Mouse (Mus musculus) small intestine, adult 2 months (tissue): Measurements from ENCODE around the gene Olfr198. TPM values are rescaled to one million over a fixed set of nuclear protein-coding genes. Genes with fewer than 3 reads are reported as not detected.
"Not testable (repeated sequence)": the region's sequence is repeated elsewhere in the genome, so short reads cannot be mapped to it uniquely, and the experiment has no call there.

Source experiments
- H3K27ac ChIP-seq: fragments of 200-500 bp; 2 replicates; pipeline ENCODE4 v1.5.1; 2012; ENCODE audit warnings: low read depth, low read length, control low read depth, inconsistent platforms; ENCODE audit not compliant: insufficient read depth
- H3K27me3 ChIP-seq: fragments of 200-500 bp; 2 replicates; pipeline ENCODE4 v1.6.1; 2012; ENCODE audit warnings: mild to moderate bottlenecking, moderate library complexity, low read length, inconsistent platforms; ENCODE audit not compliant: control insufficient read depth, insufficient read depth
- H3K36me3 ChIP-seq: fragments of 200-500 bp; 2 replicates; pipeline ENCODE4 v1.6.1; 2012; ENCODE audit warnings: mild to moderate bottlenecking, low read length, control low read depth, inconsistent platforms; ENCODE audit not compliant: control insufficient read depth, insufficient read depth
- H3K4me1 ChIP-seq: fragments of 200-500 bp; 2 replicates; pipeline ENCODE4 v1.6.1; 2012; ENCODE audit warnings: low read length, inconsistent platforms, mixed read lengths; ENCODE audit not compliant: control insufficient read depth, insufficient read depth, insufficient read length
- H3K4me3 ChIP-seq: fragments of 200-500 bp; 2 replicates; pipeline ENCODE4 v1.5.1; 2012; ENCODE audit warnings: low read depth, mild to moderate bottlenecking, control low read depth, inconsistent platforms, low read length, moderate library complexity
- CTCF ChIP-seq: fragments of 200-500 bp; IDR thresholded peaks from 2 replicates; pipeline ENCODE4 v1.5.1; 2012; ENCODE audit warnings: low read depth, mild to moderate bottlenecking, control low read depth, inconsistent platforms, low read length, moderate library complexity, mixed read lengths; ENCODE audit not compliant: insufficient replicate concordance, insufficient read length; ENCODE audit errors: extremely low read depth
- POLR2A ChIP-seq: fragments of 200-500 bp; IDR thresholded peaks from 2 replicates; pipeline ENCODE4 v1.6.1; 2012; ENCODE audit warnings: low read depth, mild to moderate bottlenecking, control low read depth, inconsistent platforms, low read length, moderate library complexity
- WGBS: fragments of 180-500 bp; shearing (Covaris S2); methylation state at CpG from one replicate; pipeline ENCODE4 v1.1.7; 2018; 5-methylcytosine and 5-hydroxymethylcytosine counted together
- polyA plus RNA-seq: library from polyadenylated mRNA; depleted of rRNA; stranded (reverse); fragments of >200 nt; gene quantifications from 2 replicates; pipeline ENCODE4 v1.2.3, GENCODE M21; 2012; rRNA removed

Gene Olfr198
- not detected in 2 replicates for polyA plus RNA-seq

DNA sequence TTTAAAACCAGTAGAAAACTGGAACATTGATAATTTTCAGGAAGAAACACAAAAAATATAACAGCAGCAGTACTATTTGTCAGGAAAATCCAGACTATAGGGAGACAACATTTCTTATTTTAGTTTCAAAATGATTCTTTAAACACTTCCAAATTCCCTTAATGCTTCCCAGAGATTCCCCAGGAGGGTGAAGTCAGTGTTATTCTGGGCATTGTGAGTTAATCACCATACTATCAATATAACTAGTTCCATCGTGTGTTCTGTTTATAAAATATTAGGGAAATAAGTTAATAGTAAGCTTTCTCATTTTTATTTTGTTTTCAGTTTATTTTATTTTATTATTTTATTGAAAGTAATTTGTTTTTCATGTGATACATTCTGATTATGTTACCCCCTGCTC is at the start of gene Olfr198:
TSS of gene Olfr198 (minus strand) at position 101 of the 400 bp plus-strand sequence.
- H3K27me3 ChIP-seq, H3K4me1 ChIP-seq, H3K27ac ChIP-seq, H3K4me3 ChIP-seq, H3K36me3 ChIP-seq: not testable (repeated sequence)
- WGBS, result 59% methylated on average over 1 of the region's 1 CpGs

GRCm38 (mm10) chr16:59249684-59250083 is 46.4 kb upstream of the Olfr198 start:
- TF ChIP-seq CTCF (no peak), POLR2A (no peak)
- 84% methylated on average over 17 of the region's 17 CpGs for WGBS
- Histone ChIP-seq H3K27me3 (no peaks in the 10 kb centered on the region), H3K27ac (no peak overlapping the region), H3K4me1 (no peaks in the 10 kb centered on the region), H3K4me3 (no peak overlapping the region), H3K36me3 (no peaks in the 10 kb centered on the region)

DNA sequence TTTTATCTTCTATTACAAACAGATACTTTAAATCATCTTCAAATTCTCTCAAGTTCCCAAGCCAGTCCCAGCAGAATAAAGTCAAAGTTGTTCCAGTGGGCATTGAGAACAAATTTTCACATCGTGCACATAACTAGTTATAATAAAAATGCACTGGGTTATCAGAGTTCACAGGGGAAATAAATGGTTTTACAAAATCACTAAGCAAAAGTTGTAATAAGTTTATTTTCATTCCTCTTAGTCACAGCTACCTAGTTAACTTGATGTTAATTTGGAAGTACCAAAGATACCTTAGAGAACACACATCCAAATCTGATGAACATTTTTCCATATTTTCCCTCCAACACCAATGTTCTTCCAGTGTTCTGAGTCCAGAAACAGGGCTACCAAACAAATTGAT is 16.3 kb upstream of the Olfr198 start, which contains the start of gene Olfr199:
TSS of gene Olfr199 (minus strand) at position 101 of the 400 bp plus-strand sequence.
- not testable (repeated sequence) for H3K36me3 ChIP-seq, H3K27me3 ChIP-seq, H3K4me1 ChIP-seq, H3K4me3 ChIP-seq, H3K27ac ChIP-seq
- WGBS, result 68% methylated on average over 1 of the region's 1 CpGs

DNA sequence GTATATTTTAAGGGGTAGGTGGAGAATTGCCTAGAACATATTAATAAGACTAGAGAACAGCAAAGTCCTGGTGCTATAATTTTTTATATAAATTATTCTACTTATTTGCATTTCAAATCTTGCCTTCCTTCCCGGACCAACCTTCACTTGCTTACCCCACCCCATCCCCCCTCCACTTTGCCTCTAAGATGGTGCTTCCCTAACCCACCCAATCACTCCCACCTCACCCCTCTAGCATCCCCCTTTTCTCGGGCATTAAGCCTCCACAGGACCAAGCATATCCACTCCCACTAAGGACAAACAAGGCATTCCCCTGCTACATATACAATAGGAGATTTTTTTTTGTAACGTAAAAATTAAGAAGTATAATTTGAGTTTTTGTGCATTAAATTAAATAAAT is 14.5 kb upstream of the Olfr198 start:
- not testable (repeated sequence) for H3K4me3 ChIP-seq, H3K27me3 ChIP-seq, H3K27ac ChIP-seq, H3K36me3 ChIP-seq, H3K4me1 ChIP-seq
- WGBS, result 65% methylated on average over 3 of the region's 3 CpGs

DNA sequence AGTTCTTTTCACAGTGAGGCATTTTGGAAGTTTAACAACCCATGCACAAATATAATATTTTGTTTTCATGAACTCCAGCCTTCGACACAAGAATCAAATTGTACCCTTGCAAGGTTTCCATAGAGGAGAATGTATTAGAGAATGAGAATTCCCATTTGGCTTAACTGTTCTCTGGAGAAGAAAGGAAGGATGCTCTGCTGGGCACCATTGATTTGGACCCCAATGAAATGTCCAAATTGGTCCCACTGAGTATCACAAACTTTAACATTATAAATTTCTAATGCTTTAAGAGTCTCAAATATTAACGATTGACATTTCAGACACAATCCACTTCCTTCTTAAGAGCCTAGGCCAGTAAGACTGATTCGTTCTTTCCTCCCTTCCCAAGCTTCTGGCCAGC is 33.0 kb downstream of the Olfr198 start, which contains the start of gene Olfr196:
TSS of gene Olfr196 (minus strand) at position 101 of the 400 bp plus-strand sequence.
- Histone ChIP-seq H3K4me3 (no peak within 1 kb of the TSS), H3K27ac (no peak within 1 kb of the TSS), H3K4me1 (no peaks in the 10 kb centered on the region), H3K27me3 (no peaks in the 10 kb centered on the region), H3K36me3 (no peaks in the 10 kb centered on the region)
- 65% methylated on average over 3 of the region's 3 CpGs for WGBS
- TF ChIP-seq CTCF, result no peak
- no peak for TF ChIP-seq POLR2A

DNA sequence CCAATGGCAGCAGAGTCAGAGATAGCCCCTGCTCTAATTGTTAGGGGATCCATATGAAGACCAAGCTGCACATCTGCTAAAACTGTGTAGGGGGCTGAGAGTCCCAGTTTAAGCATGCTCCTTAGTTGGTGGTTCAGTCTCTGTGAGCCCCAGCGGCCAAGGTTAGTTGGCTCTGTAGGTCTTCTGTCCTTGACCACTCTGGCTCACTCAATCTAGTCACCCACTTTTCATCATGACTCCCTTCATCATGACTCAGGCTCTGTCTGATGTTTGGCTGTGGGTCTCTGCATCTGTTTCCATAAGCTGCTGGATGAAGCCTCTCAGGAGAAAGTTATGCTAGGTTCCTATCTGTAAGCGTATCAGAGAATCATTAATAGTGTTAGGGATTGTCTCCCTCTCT is 51.3 kb downstream of the Olfr198 start:
- no peak overlapping the region for H3K4me3 ChIP-seq
- H3K4me1 ChIP-seq, result no peaks in the 10 kb centered on the region
- H3K27me3 ChIP-seq, result no peaks in the 10 kb centered on the region
- TF ChIP-seq POLR2A (no peak), CTCF (no peak)
- 79% methylated on average over 2 of the region's 2 CpGs for WGBS
- H3K36me3 ChIP-seq, result no peaks in the 10 kb centered on the region
- H3K27ac ChIP-seq, result no peak overlapping the region

Other genes with a start within 250 kb of the Olfr198 start
- gene Olfr183, start 208.2 kb downstream of the Olfr198 start, polyA plus RNA-seq, result not detected in 2 replicates
- not detected in 2 replicates for gene Olfr186, start 173.2 kb downstream of the Olfr198 start, polyA plus RNA-seq
- gene Olfr187, start 163.8 kb downstream of the Olfr198 start, polyA plus RNA-seq, result not detected in 2 replicates
- not detected in 2 replicates for gene Olfr190, start 125.5 kb downstream of the Olfr198 start, polyA plus RNA-seq
- gene Olfr191, start 113.7 kb downstream of the Olfr198 start, polyA plus RNA-seq, result not detected in 2 replicates
- gene Olfr193, start 91.7 kb downstream of the Olfr198 start, polyA plus RNA-seq, result not detected in 2 replicates
- not detected in 2 replicates for gene Olfr194, start 82.5 kb downstream of the Olfr198 start, polyA plus RNA-seq
- gene Olfr195, start 56.5 kb downstream of the Olfr198 start, polyA plus RNA-seq, result not detected in 2 replicates
- not detected in 2 replicates for gene Olfr196, start 33.1 kb downstream of the Olfr198 start, polyA plus RNA-seq
- gene Olfr199, start 16.2 kb upstream of the Olfr198 start, polyA plus RNA-seq, result not detected in 2 replicates
- gene Olfr201, start 69.1 kb upstream of the Olfr198 start, polyA plus RNA-seq, result not detected in 2 replicates
- gene Olfr202, start 83.3 kb upstream of the Olfr198 start, polyA plus RNA-seq, result not detected in 2 replicates
- gene Olfr203, start 95.3 kb upstream of the Olfr198 start, polyA plus RNA-seq, result not detected in 2 replicates
- gene Olfr204, start 114.7 kb upstream of the Olfr198 start, polyA plus RNA-seq, result not detected in 2 replicates
- not detected in 2 replicates for gene Olfr205, start 127.6 kb upstream of the Olfr198 start, polyA plus RNA-seq
- not detected in 2 replicates for gene Olfr206, start 145.7 kb upstream of the Olfr198 start, polyA plus RNA-seq
- not detected in 2 replicates for gene Olfr209, start 160.5 kb upstream of the Olfr198 start, polyA plus RNA-seq
- gene Gabrr3, start 203.8 kb upstream of the Olfr198 start, polyA plus RNA-seq, result not detected in 2 replicates